In genomic region chr1:80854289-80854701, GRCm38 (mm10) we compare ENCODE assay signal across 8 mouse cellular contexts.
DNase-seq lines count a peak whose midpoint lies in the region; ATAC-seq and TF ChIP-seq lines count a peak whose summit lies in the region.

No protein-coding gene starts in this region.

- H3K9me3 ChIP-seq in kidney, postnatal 0 days (replicated peaks; ENCODE audit: low read length) = no peaks in the 10 kb centered on the region
- H3K9me3 ChIP-seq in intestine, embryonic 16.5 days (ENCODE audit: control insufficient read depth, low read length) = no peaks in the 10 kb centered on the region
- H3K9me3 ChIP-seq in lung, postnatal 0 days (ENCODE audit: low read length) = no peaks in the 10 kb centered on the region

- DNase-seq in kidney, postnatal 0 days (ENCODE audit: low spot score) = peak; percentile 36
- DNase-seq in kidney, adult 8-10 months = no peak
- peak; percentile 22 for DNase-seq in embryo, embryonic 11 days
- DNase-seq in lung, postnatal 0 days (ENCODE audit: low spot score) = peak; percentile 15
- no peak for DNase-seq in adrenal gland, postnatal 4 days (ENCODE audit: low spot score in 2 of 2)
- no peak for DNase-seq in liver
- DNase-seq in gastrocnemius, postnatal 36 days = no peak

- 19% methylated on average over 7 of the region's 7 CpGs for WGBS in kidney, postnatal 0 days
- 37% methylated on average over 7 of the region's 7 CpGs for WGBS in intestine, embryonic 16.5 days
- 28% methylated on average over 7 of the region's 7 CpGs for WGBS in lung, postnatal 0 days

- TF ChIP-seq EP300 in lung, postnatal 0 days (IDR thresholded peaks at IDR 0.05) = no peak

- H3K4me3 ChIP-seq in kidney, postnatal 0 days (replicated peaks; ENCODE audit: low read depth, low read length) = no peak overlapping the region
- H3K4me3 ChIP-seq in intestine, embryonic 16.5 days (ENCODE audit: low read length) = no peak overlapping the region
- no peak overlapping the region for H3K4me3 ChIP-seq in lung, postnatal 0 days (ENCODE audit: low read depth, low read length)

- no peak for TF ChIP-seq CTCF in kidney, postnatal 0 days (IDR thresholded peaks at IDR 0.05; ENCODE audit: low read depth)
- no peak for TF ChIP-seq CTCF in lung, postnatal 0 days (IDR thresholded peaks at IDR 0.05)

- H3K4me2 ChIP-seq in kidney, postnatal 0 days (ENCODE audit: low read length) = no peak overlapping the region
- no peak overlapping the region for H3K4me2 ChIP-seq in intestine, embryonic 16.5 days (ENCODE audit: low read depth, low read length)
- no peak overlapping the region for H3K4me2 ChIP-seq in lung, postnatal 0 days (replicated peaks; ENCODE audit: low read depth, low read length)

- no peak overlapping the region for H3K9ac ChIP-seq in kidney, postnatal 0 days (ENCODE audit: low read depth, low read length)
- no peak overlapping the region for H3K9ac ChIP-seq in intestine, embryonic 16.5 days (ENCODE audit: low read depth, low read length)
- H3K9ac ChIP-seq in lung, postnatal 0 days (replicated peaks; ENCODE audit: low read depth) = no peak overlapping the region

- H3K36me3 ChIP-seq in kidney, postnatal 0 days (ENCODE audit: insufficient read depth, low read length) = no peaks in the 10 kb centered on the region
- H3K36me3 ChIP-seq in intestine, embryonic 16.5 days (ENCODE audit: control insufficient read depth, insufficient read depth, low read length) = no peaks in the 10 kb centered on the region
- no peaks in the 10 kb centered on the region for H3K36me3 ChIP-seq in lung, postnatal 0 days (ENCODE audit: insufficient read depth, low read length)

- H3K27me3 ChIP-seq in kidney, postnatal 0 days (ENCODE audit: insufficient read depth, low read length) = no peaks in the 10 kb centered on the region
- no peaks in the 10 kb centered on the region for H3K27me3 ChIP-seq in intestine, embryonic 16.5 days (replicated peaks; ENCODE audit: control insufficient read depth, insufficient read depth, low read length)
- no peaks in the 10 kb centered on the region for H3K27me3 ChIP-seq in lung, postnatal 0 days (replicated peaks; ENCODE audit: insufficient read depth, low read length)

- no peaks in the 10 kb centered on the region for H3K4me1 ChIP-seq in kidney, postnatal 0 days (replicated peaks; ENCODE audit: insufficient read depth, low read length)
- H3K4me1 ChIP-seq in intestine, embryonic 16.5 days (ENCODE audit: control insufficient read depth, insufficient read depth, low read length) = no peaks in the 10 kb centered on the region; the same call in 1 of the 2 replicates
- no peaks in the 10 kb centered on the region for H3K4me1 ChIP-seq in lung, postnatal 0 days (ENCODE audit: insufficient read depth, low read depth, low read length)

- intact Hi-C loops in gastrocnemius, postnatal 36 days (cut with DNase I) = no loop called here

- ATAC-seq in kidney, postnatal 0 days (replicated peaks; ENCODE audit: low FRiP score, low read depth) = no peak
- ATAC-seq in intestine, embryonic 16.5 days = peak; percentile 85
- ATAC-seq in lung, postnatal 0 days = peak; percentile 41; the same call in 1 of the 2 replicates

- no peak overlapping the region for H3K27ac ChIP-seq in kidney, postnatal 0 days
- H3K27ac ChIP-seq in intestine, embryonic 16.5 days (ENCODE audit: low read length) = 0 out of 2 replicates have a peak overlapping the region, but pooled peaks have one; percentile 43
- H3K27ac ChIP-seq in lung, postnatal 0 days (ENCODE audit: low read length) = no peak overlapping the region

Comparison
In these comparisons a context has a peak if more than half of its experiments do, and no peak if none do; other contexts are left out.
1. DNase-seq: peak in kidney, postnatal 0 days (single experiment), embryo, embryonic 11 days (single experiment) and lung, postnatal 0 days (single experiment); none in kidney, adult 8-10 months (0 of 2), adrenal gland, postnatal 4 days (0 of 2), liver (single experiment) and gastrocnemius, postnatal 36 days (0 of 2).